Mouse (Mus musculus) heart, embryonic 15.5 days (tissue): ENCODE measurements around the gene Unc79. TPM values are rescaled to one million over a fixed set of nuclear protein-coding genes. Genes with fewer than 3 reads are reported as not detected.

Experiments used
- ATAC-seq: fragments of 200-750 bp; cut with Nextera tagmentation; replicated peaks from 2 replicates; pipeline ENCODE4 v1.8.0; 2017; ENCODE audit warnings: low read depth, moderate TSS enrichment; ENCODE audit not compliant: insufficient number of reproducible peaks, insufficient read depth, low FRiP score
- H3K27ac ChIP-seq: fragments of 300-500 bp; sonication (generic); 2 replicates; pipeline ENCODE4 v1.5.1; 2015; ENCODE audit warnings: mild to moderate bottlenecking, inconsistent platforms
- H3K27me3 ChIP-seq: fragments of 300-500 bp; sonication (generic); 2 replicates; pipeline ENCODE4 v1.6.1; 2015; ENCODE audit warnings: inconsistent platforms
- H3K36me3 ChIP-seq: fragments of 300-500 bp; sonication (generic); 2 replicates; pipeline ENCODE4 v1.6.1; 2015; ENCODE audit warnings: mild to moderate bottlenecking, inconsistent platforms
- H3K4me1 ChIP-seq: fragments of 300-500 bp; sonication (generic); replicated peaks from 2 replicates; pipeline ENCODE4 v1.6.1; 2015; ENCODE audit warnings: inconsistent platforms
- H3K4me2 ChIP-seq: fragments of 300-500 bp; sonication (generic); 2 replicates; pipeline ENCODE4 v1.6.1; 2015; ENCODE audit warnings: inconsistent platforms, mild to moderate bottlenecking, moderate library complexity
- H3K4me3 ChIP-seq: fragments of 300-500 bp; sonication (generic); 2 replicates; pipeline ENCODE4 v1.5.1; 2015; ENCODE audit warnings: mild to moderate bottlenecking, inconsistent platforms
- H3K9ac ChIP-seq: fragments of 300-500 bp; sonication (generic); 2 replicates; pipeline ENCODE4 v1.6.1; 2015; ENCODE audit warnings: mild to moderate bottlenecking, inconsistent platforms
- H3K9me3 ChIP-seq: fragments of 300-500 bp; sonication (generic); replicated peaks from 2 replicates; pipeline ENCODE4 v1.6.1; 2016; ENCODE audit warnings: inconsistent platforms
- WGBS: fragments of 180-500 bp; shearing (Covaris S2); methylation state at CpG from one replicate; pipeline ENCODE4 v1.1.7; 2015; ENCODE audit warnings: mixed read lengths; 5-methylcytosine and 5-hydroxymethylcytosine counted together
- polyA plus RNA-seq: library from polyadenylated mRNA; unstranded; fragments of >200 nt; fragmentation: Nextera tagmentation; extraction: Ambion mirVana; gene quantifications from 2 replicates; pipeline ENCODE4 v1.2.1, GENCODE M21; 2015

Unc79 gene
- polyA plus RNA-seq, 1 experiment from 2014 or later, result 0.16 TPM

- WGBS, result 92% methylated on average over 6 of the region's 6 CpGs
- Histone ChIP-seq H3K27ac (no peak overlapping the region), H3K9me3 (no peaks in the 10 kb centered on the region), H3K9ac (no peak overlapping the region), H3K4me3 (no peak overlapping the region), H3K4me1 (no peaks in the 10 kb centered on the region), H3K27me3 (no peaks in the 10 kb centered on the region), H3K4me2 (no peak overlapping the region), H3K36me3 (no peaks in the 10 kb centered on the region)
- no peak for ATAC-seq
Measured at GRCm38 (mm10) chr12:103128914-103129313, 180.3 kb downstream of the Unc79 start.

GRCm38 (mm10) chr12:103129395-103130248 is 181.0 kb downstream of the Unc79 start:
- Histone ChIP-seq H3K4me1 (no peaks in the 10 kb centered on the region), H3K9ac (no peak overlapping the region), H3K27me3 (no peaks in the 10 kb centered on the region), H3K4me3 (no peak overlapping the region), H3K4me2 (no peak overlapping the region), H3K9me3 (no peaks in the 10 kb centered on the region), H3K36me3 (no peaks in the 10 kb centered on the region), H3K27ac (no peak overlapping the region)
- no peak for ATAC-seq
- WGBS, result 74% methylated on average over 17 of the region's 17 CpGs

- no peak overlapping the region for H3K4me3 ChIP-seq
- H3K9me3 ChIP-seq, result no peaks in the 10 kb centered on the region
- WGBS, result 53% methylated on average over 6 of the region's 6 CpGs
- no peaks in the 10 kb centered on the region for H3K27me3 ChIP-seq
- H3K9ac ChIP-seq, result no peak overlapping the region
- ATAC-seq, result no peak
- no peaks in the 10 kb centered on the region for H3K36me3 ChIP-seq
- no peak overlapping the region for H3K4me2 ChIP-seq
- no peak overlapping the region for H3K27ac ChIP-seq
- H3K4me1 ChIP-seq, result no peaks in the 10 kb centered on the region
Measured at GRCm38 (mm10) chr12:103131419-103131818, 182.8 kb downstream of the Unc79 start.

- WGBS, result 31% methylated on average over 9 of the region's 9 CpGs
- Histone ChIP-seq H3K4me1 (peaks cover 8% of the 10 kb centered on the region; the same call in 1 of the 2 replicates), H3K36me3 (no peaks in the 10 kb centered on the region), H3K27ac (no peak overlapping the region), H3K4me2 (peak overlapping the region; percentile 58), H3K9ac (no peak overlapping the region), H3K4me3 (peak overlapping the region; percentile 30), H3K27me3 (peaks cover 9% of the 10 kb centered on the region; the same call in 1 of the 2 replicates), H3K9me3 (no peaks in the 10 kb centered on the region)
- no peak; the same call in 1 of the 2 replicates for ATAC-seq
Measured at GRCm38 (mm10) chr12:103142550-103143010, 193.9 kb downstream of the Unc79 start.

- peaks cover 8% of the 10 kb centered on the region; the same call in 1 of the 2 replicates for H3K4me1 ChIP-seq
- H3K9ac ChIP-seq, result no peak overlapping the region
- H3K9me3 ChIP-seq, result no peaks in the 10 kb centered on the region
- H3K4me2 ChIP-seq, result no peak overlapping the region
- no peak overlapping the region for H3K4me3 ChIP-seq
- WGBS, result 21% methylated on average over 9 of the region's 9 CpGs
- H3K27ac ChIP-seq, result no peak overlapping the region
- no peak; the same call in 1 of the 2 replicates for ATAC-seq
- no peaks in the 10 kb centered on the region for H3K36me3 ChIP-seq
- H3K27me3 ChIP-seq, result peaks cover 9% of the 10 kb centered on the region; the same call in 1 of the 2 replicates
Measured at GRCm38 (mm10) chr12:103143798-103144565, 195.3 kb downstream of the Unc79 start.

GRCm38 (mm10) chr12:103150247-103150646 is 201.6 kb downstream of the Unc79 start:
- H3K4me3 ChIP-seq, result no peak overlapping the region
- H3K9ac ChIP-seq, result no peak overlapping the region
- no peak overlapping the region for H3K4me2 ChIP-seq
- H3K9me3 ChIP-seq, result no peaks in the 10 kb centered on the region
- no peaks in the 10 kb centered on the region for H3K36me3 ChIP-seq
- H3K4me1 ChIP-seq, result no peaks in the 10 kb centered on the region
- ATAC-seq, result no peak
- H3K27me3 ChIP-seq, result no peaks in the 10 kb centered on the region
- 62% methylated on average over 2 of the region's 2 CpGs for WGBS
- H3K27ac ChIP-seq, result no peak overlapping the region

GRCm38 (mm10) chr12:103154927-103155326 is 206.3 kb downstream of the Unc79 start:
- no peak overlapping the region for H3K9ac ChIP-seq
- H3K4me1 ChIP-seq, result no peaks in the 10 kb centered on the region
- 72% methylated on average over 2 of the region's 2 CpGs for WGBS
- H3K27ac ChIP-seq, result no peak overlapping the region
- no peak for ATAC-seq
- peaks cover 8% of the 10 kb centered on the region; the same call in 1 of the 2 replicates for H3K27me3 ChIP-seq
- H3K36me3 ChIP-seq, result no peaks in the 10 kb centered on the region
- no peaks in the 10 kb centered on the region for H3K9me3 ChIP-seq
- H3K4me3 ChIP-seq, result no peak overlapping the region
- H3K4me2 ChIP-seq, result no peak overlapping the region

GRCm38 (mm10) chr12:103155406-103155805 is 206.7 kb downstream of the Unc79 start:
- Histone ChIP-seq H3K4me2 (no peak overlapping the region), H3K36me3 (no peaks in the 10 kb centered on the region), H3K9me3 (no peaks in the 10 kb centered on the region), H3K4me1 (no peaks in the 10 kb centered on the region), H3K9ac (no peak overlapping the region), H3K27ac (no peak overlapping the region), H3K4me3 (no peak overlapping the region), H3K27me3 (peaks cover 8% of the 10 kb centered on the region; the same call in 1 of the 2 replicates)
- ATAC-seq, result no peak
- WGBS, result 56% methylated on average over 3 of the region's 3 CpGs

- Histone ChIP-seq H3K27ac (no peak overlapping the region), H3K36me3 (no peaks in the 10 kb centered on the region), H3K27me3 (peaks cover 8% of the 10 kb centered on the region; the same call in 1 of the 2 replicates), H3K4me2 (no peak overlapping the region), H3K4me3 (no peak overlapping the region), H3K9ac (no peak overlapping the region), H3K9me3 (no peaks in the 10 kb centered on the region), H3K4me1 (no peaks in the 10 kb centered on the region)
- WGBS, result 50% methylated on average over 18 of the region's 18 CpGs
- no peak for ATAC-seq
Measured at GRCm38 (mm10) chr12:103157129-103157910, 208.7 kb downstream of the Unc79 start.

- peaks cover 8% of the 10 kb centered on the region; the same call in 1 of the 2 replicates for H3K27me3 ChIP-seq
- H3K4me2 ChIP-seq, result no peak overlapping the region
- no peak overlapping the region for H3K4me3 ChIP-seq
- no peak overlapping the region for H3K9ac ChIP-seq
- H3K27ac ChIP-seq, result no peak overlapping the region
- 68% methylated on average over 8 of the region's 8 CpGs for WGBS
- H3K9me3 ChIP-seq, result no peaks in the 10 kb centered on the region
- ATAC-seq, result no peak
- no peaks in the 10 kb centered on the region for H3K4me1 ChIP-seq
- no peaks in the 10 kb centered on the region for H3K36me3 ChIP-seq
Measured at GRCm38 (mm10) chr12:103159016-103159415, 210.4 kb downstream of the Unc79 start.

GRCm38 (mm10) chr12:103160721-103161120 is 212.1 kb downstream of the Unc79 start:
- WGBS, result 80% methylated on average over 4 of the region's 4 CpGs

More at GRCm38 (mm10) chr12:103160721-103161120, 212.1 kb downstream of the Unc79 start:
- no peak overlapping the region for H3K27ac ChIP-seq
- H3K4me3 ChIP-seq, result no peak overlapping the region
- no peak overlapping the region for H3K9ac ChIP-seq
- H3K4me2 ChIP-seq, result no peak overlapping the region
- H3K36me3 ChIP-seq, result no peaks in the 10 kb centered on the region
- peaks cover 8% of the 10 kb centered on the region; the same call in 1 of the 2 replicates for H3K27me3 ChIP-seq
- H3K9me3 ChIP-seq, result no peaks in the 10 kb centered on the region
- no peaks in the 10 kb centered on the region for H3K4me1 ChIP-seq
- ATAC-seq, result no peak
